Mouse (Mus musculus) ES-E14 (cell line): ENCODE results near the gene Mthfd1l.

ENCODE experiments used
- CHD2 ChIP-seq: IDR thresholded peaks from 2 replicates; pipeline ENCODE4 v1.6.1; 2014; ENCODE audit warnings: mild to moderate bottlenecking, low read depth, low read length, inconsistent platforms
- HCFC1 ChIP-seq: IDR thresholded peaks from 2 replicates; pipeline ENCODE4 v1.6.1; 2012; ENCODE audit warnings: low read length, inconsistent platforms, borderline replicate concordance; ENCODE audit not compliant: insufficient read depth
- ZC3H11A ChIP-seq: IDR thresholded peaks from 2 replicates; pipeline ENCODE4 v1.6.1; 2012; ENCODE audit warnings: low read depth, mild to moderate bottlenecking, inconsistent platforms, low read length, borderline replicate concordance
- ZNF384 ChIP-seq: IDR thresholded peaks from 2 replicates; pipeline ENCODE4 v1.6.1; 2012; ENCODE audit warnings: low read depth, low read length, inconsistent platforms

- TF ChIP-seq ZNF384 (no peak), HCFC1 (no peak), ZC3H11A (no peak), CHD2 (no peak)
Observed at GRCm38 (mm10) chr10:4105676-4106528, 133.0 kb downstream of the Mthfd1l start.
